Mouse (Mus musculus): ENCODE data around the gene Man1a2.

The Man1a2 gene

DNA sequence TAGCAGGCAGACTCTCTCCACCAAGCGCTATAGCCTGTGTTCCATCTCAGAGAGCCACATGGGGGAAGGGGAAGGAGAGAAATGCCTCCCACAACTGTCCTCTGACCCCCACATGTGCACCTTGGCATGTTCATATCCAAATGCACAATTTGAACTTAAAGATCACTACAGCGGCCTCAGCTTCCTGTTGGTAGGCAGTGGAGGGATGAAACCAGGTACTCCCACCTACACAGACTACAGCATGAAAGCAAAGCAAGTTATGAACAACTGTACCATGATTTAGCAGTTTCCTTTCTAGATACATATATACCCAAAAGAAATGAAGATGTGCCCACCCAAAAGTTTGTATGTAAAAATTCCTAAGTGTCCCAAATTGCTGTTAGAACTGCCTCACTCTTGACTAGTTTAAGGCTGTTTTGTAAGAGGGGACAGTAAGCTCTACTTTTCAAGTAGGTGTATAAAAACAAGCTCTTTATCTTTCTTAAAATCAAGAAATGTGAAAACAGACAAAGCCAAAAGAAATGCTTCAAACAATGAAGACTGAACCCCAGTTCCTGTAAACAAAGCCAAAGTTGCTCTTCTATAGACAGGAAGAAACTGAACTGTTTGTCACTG lies 123.6 kb downstream of the Man1a2 start:
- DNase-seq = no peak

- no peak for DNase-seq
Measured at GRCm38 (mm10) chr3:100559431-100559830, 125.9 kb downstream of the Man1a2 start.

DNA sequence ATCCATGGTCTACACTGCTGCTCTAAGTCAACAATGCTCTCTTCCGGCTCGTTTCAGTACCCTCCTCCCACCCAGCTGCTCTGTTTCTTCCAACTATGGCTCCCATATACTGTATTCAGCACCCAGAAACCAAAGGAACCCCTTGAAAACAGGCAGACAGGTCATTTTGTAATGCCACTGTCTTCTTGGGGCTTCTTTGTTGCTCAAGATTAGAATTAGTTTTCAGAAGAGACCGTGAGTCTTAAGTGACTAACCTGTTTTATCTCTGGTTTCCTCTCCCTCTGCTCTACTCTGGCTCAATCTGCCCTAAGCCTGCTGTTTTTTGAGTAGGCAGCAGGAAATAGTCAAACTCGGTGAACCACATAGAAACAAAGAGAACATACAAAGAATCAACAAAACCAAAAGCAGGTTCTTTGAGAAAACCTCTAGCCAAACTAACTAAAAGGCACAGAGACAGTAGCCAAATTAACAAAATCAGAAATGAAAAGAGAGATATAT lies 127.0 kb downstream of the Man1a2 start:
- no peak for DNase-seq

- DNase-seq = peak; percentile 53
Measured at GRCm38 (mm10) chr3:100554843-100555242, 130.5 kb downstream of the Man1a2 start.

GRCm38 (mm10) chr3:100552171-100552570 lies 133.1 kb downstream of the Man1a2 start:
- DNase-seq = no peak

GRCm38 (mm10) chr3:100547913-100548292 lies 137.4 kb downstream of the Man1a2 start:
- no peak for DNase-seq

- DNase-seq = no peak
Measured at GRCm38 (mm10) chr3:100547162-100547912, 138.0 kb downstream of the Man1a2 start.

GRCm38 (mm10) chr3:100536686-100537085 lies 148.6 kb downstream of the Man1a2 start:
- DNase-seq = no peak

GRCm38 (mm10) chr3:100535902-100536301 lies 149.4 kb downstream of the Man1a2 start:
- DNase-seq = no peak

DNA sequence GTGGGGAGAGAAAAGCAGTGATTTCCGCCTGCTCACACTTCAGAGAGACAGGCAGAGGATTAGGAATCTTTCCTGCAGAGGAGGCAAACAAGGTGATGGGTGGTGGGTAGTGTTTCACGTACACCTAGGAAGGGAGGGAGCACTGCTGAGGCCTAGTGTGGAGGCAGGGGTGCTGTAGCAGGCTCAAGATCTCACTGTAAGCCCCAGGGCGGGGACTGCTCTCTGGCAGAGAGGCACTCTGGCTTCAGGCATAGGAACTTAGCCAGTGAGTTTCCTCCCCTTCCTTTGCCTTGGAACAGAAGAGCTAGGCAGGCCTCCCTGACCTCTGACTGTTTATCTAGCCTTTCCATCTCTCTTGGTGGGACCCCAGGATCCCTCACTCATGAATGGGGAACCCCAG lies 150.0 kb downstream of the Man1a2 start:
- no peak for DNase-seq

DNA sequence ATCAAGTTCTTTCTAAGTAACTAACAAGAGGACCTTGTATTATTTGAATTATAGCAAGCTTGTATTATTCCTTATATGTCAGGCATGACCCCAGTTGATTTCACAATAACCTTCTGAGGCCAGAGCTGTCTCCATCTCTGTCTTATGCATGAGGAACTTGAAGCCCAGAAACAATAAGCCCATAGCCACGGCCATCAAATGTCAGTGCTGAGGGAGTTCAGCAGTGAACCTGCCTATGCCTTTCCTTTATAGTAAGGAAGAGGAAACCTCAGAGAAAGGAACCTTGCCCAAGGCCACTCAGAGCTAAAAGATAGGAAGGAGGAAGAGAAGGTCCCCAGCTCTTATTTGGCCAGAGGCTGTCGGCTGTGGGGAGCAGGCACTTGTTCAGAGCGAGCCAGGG lies 150.9 kb downstream of the Man1a2 start:
- DNase-seq = no peak

DNA sequence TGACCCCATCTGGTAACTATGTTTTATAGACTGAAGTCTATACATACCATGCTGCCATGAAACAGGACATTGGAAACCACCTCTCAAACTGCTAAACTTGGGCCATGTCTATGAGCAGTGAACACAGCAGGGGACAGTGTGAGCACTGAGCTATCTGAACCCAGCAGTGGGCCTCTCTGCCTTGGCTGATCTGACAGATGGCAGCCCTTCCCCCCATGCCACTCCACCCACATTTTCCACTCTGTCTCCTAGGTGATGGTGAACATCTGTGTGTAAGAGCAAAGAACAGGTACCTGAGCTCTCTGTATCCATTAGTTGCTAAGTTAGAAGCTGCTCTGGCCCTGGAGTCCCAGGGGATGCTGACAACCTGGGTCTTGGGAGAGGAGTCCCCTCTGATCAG lies 151.9 kb downstream of the Man1a2 start:
- no peak for DNase-seq

GRCm38 (mm10) chr3:100530919-100531318 lies 154.4 kb downstream of the Man1a2 start:
- DNase-seq = no peak

GRCm38 (mm10) chr3:100530244-100530788 lies 155.0 kb downstream of the Man1a2 start:
- no peak for DNase-seq

- no peak for DNase-seq
Measured at GRCm38 (mm10) chr3:100522671-100523070, 162.6 kb downstream of the Man1a2 start.

DNA sequence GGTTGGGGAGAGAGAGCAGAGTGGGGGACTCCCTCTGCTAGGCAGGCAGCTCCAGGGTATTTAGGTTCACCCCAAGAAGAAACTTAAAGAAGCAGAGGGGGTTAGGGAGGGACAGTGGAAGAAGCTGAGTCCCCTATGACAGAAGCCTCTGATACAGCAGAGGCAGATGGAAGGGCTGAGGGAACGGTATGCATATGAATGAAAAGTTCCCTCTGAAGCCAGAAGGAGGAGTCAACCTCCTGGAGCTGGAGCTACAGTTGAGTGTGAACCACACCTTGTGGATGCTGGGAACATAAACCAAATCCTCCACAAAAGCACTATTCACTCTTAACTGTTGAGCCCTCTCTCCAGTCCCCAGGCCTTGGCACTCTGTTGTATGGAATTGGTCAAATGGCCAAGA lies 163.7 kb downstream of the Man1a2 start:
- DNase-seq = no peak

- DNase-seq = no peak
Measured at GRCm38 (mm10) chr3:100515754-100516141, 169.6 kb downstream of the Man1a2 start.

DNA sequence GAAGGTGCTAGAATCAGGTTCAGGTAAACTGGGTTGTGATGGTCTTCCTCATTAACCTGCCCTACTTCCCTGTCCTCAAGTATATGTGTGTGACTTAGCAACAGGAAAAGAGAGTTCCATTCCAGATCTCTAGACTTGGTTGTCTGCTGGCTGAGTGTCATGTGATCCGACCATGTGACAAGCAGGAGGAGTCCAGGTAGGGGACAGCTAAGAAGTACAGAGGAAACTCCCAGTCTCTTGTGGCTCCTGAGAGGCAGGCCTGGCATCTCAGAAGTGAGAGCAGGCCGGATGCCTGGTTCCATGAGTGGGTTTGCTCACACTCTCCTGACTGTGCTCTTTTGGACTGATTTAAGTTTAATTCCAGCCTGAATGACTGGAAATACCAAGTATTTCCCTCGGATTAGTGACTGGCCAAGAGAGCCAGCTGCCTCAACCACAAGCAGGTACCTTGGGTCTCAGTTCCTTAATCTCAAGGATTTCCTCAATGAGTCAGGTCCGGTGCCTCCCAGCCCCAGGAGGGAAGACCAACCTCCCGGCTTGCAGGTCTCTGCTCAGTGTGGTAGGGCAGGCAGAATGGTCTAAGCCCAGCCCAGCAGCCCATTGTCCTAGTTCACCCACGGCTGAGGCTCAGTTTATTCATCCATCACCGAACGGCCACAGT lies 170.1 kb downstream of the Man1a2 start:
- DNase-seq = no peak
